Mouse (Mus musculus) liver, postnatal 0 days (tissue): ENCODE results near the gene 4921504E06Rik. TPM values are rescaled to one million over a fixed set of nuclear protein-coding genes. Genes with fewer than 3 reads are reported as not detected.

Experiments used
- ATAC-seq: fragments of 200-750 bp; cut with Nextera tagmentation; 2 replicates; pipeline ENCODE4 v1.8.0; 2017; ENCODE audit warnings: mild to moderate bottlenecking, moderate library complexity
- DNase-seq: peaks from one replicate; pipeline ENCODE4 v3.0.0-alpha.2; 2016
- H3K27ac ChIP-seq: fragments of 300-500 bp; sonication (generic); 2 replicates; pipeline ENCODE4 v1.5.1; 2014; ENCODE audit warnings: antibody characterized with exemption, moderate library complexity, mild to moderate bottlenecking, low read depth
- H3K27me3 ChIP-seq: fragments of 300-500 bp; sonication (generic); 2 replicates; pipeline ENCODE4 v1.6.1; 2014; ENCODE audit warnings: low read length, control low read depth, mixed read lengths; ENCODE audit not compliant: insufficient read depth
- H3K36me3 ChIP-seq: fragments of 300-500 bp; sonication (generic); replicated peaks from 2 replicates; pipeline ENCODE4 v1.6.1; 2014; ENCODE audit warnings: mild to moderate bottlenecking, control low read depth, low read length, moderate library complexity, mixed read lengths; ENCODE audit not compliant: insufficient read depth
- H3K4me1 ChIP-seq: fragments of 300-500 bp; sonication (generic); 2 replicates; pipeline ENCODE4 v1.6.1; 2014; ENCODE audit warnings: antibody characterized with exemption, mild to moderate bottlenecking, control low read depth; ENCODE audit not compliant: insufficient read depth
- H3K4me2 ChIP-seq: fragments of 300-500 bp; sonication (generic); 2 replicates; pipeline ENCODE4 v1.6.1; 2014; ENCODE audit warnings: low read depth, mild to moderate bottlenecking, low read length, moderate library complexity, mixed read lengths
- H3K4me3 ChIP-seq: fragments of 300-500 bp; sonication (generic); 2 replicates; pipeline ENCODE4 v1.5.1; 2014; ENCODE audit warnings: low read depth, low read length
- H3K9ac ChIP-seq: fragments of 300-500 bp; sonication (generic); replicated peaks from 2 replicates; pipeline ENCODE4 v1.6.1; 2014; ENCODE audit warnings: mild to moderate bottlenecking, moderate library complexity
- H3K9me3 ChIP-seq: fragments of 300-500 bp; sonication (generic); 2 replicates; pipeline ENCODE4 v1.6.1; 2016; ENCODE audit warnings: mild to moderate bottlenecking, control low read depth, low read length, mixed read lengths
- CTCF ChIP-seq: sonication (generic); IDR thresholded peaks from 2 replicates; pipeline ENCODE4 v1.5.1; 2016; ENCODE audit warnings: antibody characterized with exemption, low read depth
- EP300 ChIP-seq: IDR thresholded peaks from 2 replicates; pipeline ENCODE4 v1.6.1; 2016; ENCODE audit warnings: antibody characterized with exemption, low read depth, mild to moderate bottlenecking
- WGBS: fragments of 180-500 bp; shearing (Covaris S2); extraction: QIAGEN DNeasy Blood & Tissue Kit; methylation state at CpG from one replicate; pipeline ENCODE4 v1.1.7; 2014; ENCODE audit not compliant: insufficient replicate concordance; 5-methylcytosine and 5-hydroxymethylcytosine counted together
- polyA plus RNA-seq: library from polyadenylated mRNA; unstranded; fragments of >200 nt; fragmentation: Nextera tagmentation; extraction: Ambion mirVana; gene quantifications from 2 replicates; pipeline ENCODE4 v1.2.1, GENCODE M21; 2015

Gene 4921504E06Rik
- polyA plus RNA-seq, 1 experiment from 2014 or later: not detected

- Histone ChIP-seq H3K4me1 (no peaks in the 10 kb centered on the region), H3K36me3 (no peaks in the 10 kb centered on the region), H3K9me3 (no peaks in the 10 kb centered on the region), H3K4me3 (no peak overlapping the region), H3K9ac (no peak overlapping the region), H3K27ac (no peak overlapping the region), H3K4me2 (no peak overlapping the region), H3K27me3 (peaks cover 83% of the 10 kb centered on the region)
- WGBS: 5% methylated on average over 7 of the region's 7 CpGs
- DNase-seq (no peak), ATAC-seq (no peak)
- TF ChIP-seq EP300: no peak
- TF ChIP-seq CTCF: no peak
Observed at GRCm38 (mm10) chr2:19446746-19447145, 107.0 kb downstream of the 4921504E06Rik start.

DNA sequence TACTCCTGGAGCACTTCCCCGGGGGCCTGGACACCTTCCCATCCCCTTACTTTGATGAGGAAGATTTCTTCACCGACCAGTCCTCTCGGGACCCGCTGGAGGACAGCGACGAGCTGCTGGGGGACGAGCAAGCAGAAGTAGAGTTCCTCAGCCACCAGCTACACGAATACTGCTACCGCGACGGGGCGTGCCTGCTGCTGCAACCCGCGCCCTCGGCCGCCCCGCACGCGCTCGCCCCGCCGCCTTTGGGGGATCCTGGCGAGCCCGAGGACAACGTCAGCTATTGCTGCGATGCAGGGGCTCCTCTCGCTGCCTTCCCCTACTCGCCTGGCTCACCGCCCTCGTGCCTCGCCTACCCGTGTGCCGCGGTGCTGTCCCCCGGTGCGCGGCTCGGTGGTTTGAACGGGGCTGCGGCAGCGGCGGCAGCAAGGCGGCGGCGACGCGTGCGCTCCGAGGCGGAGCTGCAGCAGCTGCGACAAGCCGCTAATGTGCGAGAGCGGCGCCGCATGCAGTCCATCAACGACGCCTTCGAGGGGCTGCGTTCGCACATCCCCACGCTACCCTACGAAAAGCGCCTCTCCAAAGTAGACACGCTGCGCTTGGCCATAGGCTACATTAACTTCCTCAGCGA lies 107.7 kb downstream of the 4921504E06Rik start:
- Histone ChIP-seq H3K9me3 (no peaks in the 10 kb centered on the region), H3K36me3 (no peaks in the 10 kb centered on the region), H3K27ac (no peak overlapping the region), H3K9ac (no peak overlapping the region), H3K27me3 (peaks cover 75% of the 10 kb centered on the region), H3K4me3 (no peak overlapping the region), H3K4me1 (no peaks in the 10 kb centered on the region), H3K4me2 (no peak overlapping the region)
- 3% methylated on average over 57 of the region's 67 CpGs for WGBS
- DNase-seq (no peak), ATAC-seq (no peak)
- no peak for TF ChIP-seq EP300
- no peak for TF ChIP-seq CTCF

- no peak within 1 kb of the TSS for H3K9ac ChIP-seq
- H3K9me3 ChIP-seq: no peaks in the 10 kb centered on the region
- TF ChIP-seq EP300: no peak
- TF ChIP-seq CTCF: no peak
- 1% methylated on average over 52 of the region's 53 CpGs for WGBS
- no peak for DNase-seq
- no peak for ATAC-seq
- H3K27me3 ChIP-seq: peaks cover 68% of the 10 kb centered on the region
- H3K4me1 ChIP-seq: no peaks in the 10 kb centered on the region
- no peak within 1 kb of the TSS for H3K4me2 ChIP-seq
- no peak within 1 kb of the TSS for H3K27ac ChIP-seq
- H3K4me3 ChIP-seq: no peak within 1 kb of the TSS
- no peaks in the 10 kb centered on the region for H3K36me3 ChIP-seq
Observed at GRCm38 (mm10) chr2:19444931-19445831, 108.5 kb downstream of the 4921504E06Rik start, which contains the start of gene Ptf1a. TSS of gene Ptf1a (plus strand) at chr2:19445663.

- Histone ChIP-seq H3K4me2 (no peak overlapping the region), H3K27ac (no peak overlapping the region), H3K9ac (no peak overlapping the region), H3K9me3 (no peaks in the 10 kb centered on the region), H3K36me3 (no peaks in the 10 kb centered on the region), H3K4me1 (no peaks in the 10 kb centered on the region), H3K4me3 (no peak overlapping the region), H3K27me3 (peaks cover 60% of the 10 kb centered on the region)
- DNase-seq (no peak), ATAC-seq (no peak)
- TF ChIP-seq CTCF: no peak
- no peak for TF ChIP-seq EP300
- WGBS: 3% methylated on average over 9 of the region's 9 CpGs
Observed at GRCm38 (mm10) chr2:19444346-19444745, 109.4 kb downstream of the 4921504E06Rik start.

GRCm38 (mm10) chr2:19431614-19432323 lies 121.9 kb downstream of the 4921504E06Rik start:
- H3K4me1 ChIP-seq: no peaks in the 10 kb centered on the region
- no peaks in the 10 kb centered on the region for H3K36me3 ChIP-seq
- H3K4me3 ChIP-seq: no peak overlapping the region
- no peak for DNase-seq
- H3K9me3 ChIP-seq: no peaks in the 10 kb centered on the region
- WGBS: 7% methylated on average over 41 of the region's 41 CpGs
- H3K4me2 ChIP-seq: no peak overlapping the region
- H3K9ac ChIP-seq: no peak overlapping the region
- H3K27ac ChIP-seq: no peak overlapping the region
- ATAC-seq: no peak
- H3K27me3 ChIP-seq: peaks cover 46% of the 10 kb centered on the region
- TF ChIP-seq CTCF (no peak), EP300 (no peak)

GRCm38 (mm10) chr2:19431186-19431585 lies 122.5 kb downstream of the 4921504E06Rik start:
- DNase-seq (peak; percentile 24), ATAC-seq (no peak)
- Histone ChIP-seq H3K27ac (no peak overlapping the region), H3K4me1 (no peaks in the 10 kb centered on the region), H3K36me3 (no peaks in the 10 kb centered on the region), H3K4me3 (no peak overlapping the region), H3K9me3 (no peaks in the 10 kb centered on the region), H3K9ac (no peak overlapping the region), H3K27me3 (peaks cover 46% of the 10 kb centered on the region), H3K4me2 (no peak overlapping the region)
- WGBS: 2% methylated on average over 18 of the region's 18 CpGs
- TF ChIP-seq EP300: no peak
- peak; percentile 31 for TF ChIP-seq CTCF
